Mouse (Mus musculus) neural tube, embryonic 12.5 days (tissue): Measurements from ENCODE around the gene Cntn5. TPM values are rescaled to one million over a fixed set of nuclear protein-coding genes. Genes with fewer than 3 reads are reported as not detected.
A peak's percentile ranks its signal among the peaks of the same experiment; 100 is the strongest.

Experiments
- ATAC-seq: fragments of 200-750 bp; cut with Nextera tagmentation; 2 replicates; pipeline ENCODE4 v1.8.0; 2017; ENCODE audit warnings: low read depth, mild to moderate bottlenecking, moderate TSS enrichment, moderate library complexity; ENCODE audit not compliant: low FRiP score
- H3K27ac ChIP-seq: fragments of 300-500 bp; sonication (generic); 2 replicates; pipeline ENCODE4 v1.5.1; 2016
- H3K27me3 ChIP-seq: fragments of 300-500 bp; sonication (generic); replicated peaks from 2 replicates; pipeline ENCODE4 v1.6.1; 2016; ENCODE audit warnings: mild to moderate bottlenecking
- H3K36me3 ChIP-seq: fragments of 300-500 bp; sonication (generic); 2 replicates; pipeline ENCODE4 v1.6.1; 2016; ENCODE audit warnings: mild to moderate bottlenecking
- H3K4me1 ChIP-seq: fragments of 300-500 bp; sonication (generic); 2 replicates; pipeline ENCODE4 v1.6.1; 2016
- H3K4me2 ChIP-seq: fragments of 300-500 bp; sonication (generic); replicated peaks from 2 replicates; pipeline ENCODE4 v1.6.1; 2016; ENCODE audit warnings: mild to moderate bottlenecking
- H3K4me3 ChIP-seq: fragments of 300-500 bp; sonication (generic); 2 replicates; pipeline ENCODE4 v1.5.1; 2016
- H3K9ac ChIP-seq: fragments of 300-500 bp; sonication (generic); 2 replicates; pipeline ENCODE4 v1.6.1; 2016; ENCODE audit warnings: mild to moderate bottlenecking
- H3K9me3 ChIP-seq: fragments of 300-500 bp; sonication (generic); 2 replicates; pipeline ENCODE4 v1.6.1; 2016; ENCODE audit warnings: mild to moderate bottlenecking
- whole genome bisulfite sequencing: fragments of 180-500 bp; shearing (Covaris S2); methylation state at CpG from one replicate; pipeline ENCODE4 v1.1.7; 2016; 5-methylcytosine and 5-hydroxymethylcytosine counted together
- polyA plus RNA-seq: library from polyadenylated mRNA; unstranded; fragments of >200 nt; fragmentation: Nextera tagmentation; extraction: Ambion mirVana; gene quantifications from 2 replicates; pipeline ENCODE4 v1.2.1, GENCODE M21; 2016

The Cntn5 gene
- polyA plus RNA-seq, 1 experiment from 2014 or later, result 5.2 TPM

DNA sequence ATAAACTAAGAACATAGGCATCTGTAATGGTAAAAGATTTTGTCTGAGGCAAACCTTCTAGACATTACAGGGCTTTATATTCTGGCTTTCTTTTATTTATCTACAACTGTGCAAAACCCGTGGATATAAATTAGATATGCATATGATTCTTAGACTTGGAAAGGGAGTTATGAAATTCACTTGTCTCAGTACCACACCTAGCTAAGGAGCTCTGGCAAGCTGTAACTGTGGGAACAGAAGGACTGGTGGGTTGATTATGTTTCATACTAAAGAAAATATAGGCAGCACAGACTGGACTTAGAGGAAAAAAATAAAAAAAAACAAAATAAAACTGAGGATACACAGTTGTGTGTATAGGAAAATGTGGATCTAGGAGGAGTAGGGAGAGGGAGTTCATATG, 1084.6 kb downstream of the Cntn5 start:
- H3K36me3 ChIP-seq, result no peaks in the 10 kb centered on the region
- no peak overlapping the region for H3K4me2 ChIP-seq
- no peaks in the 10 kb centered on the region for H3K4me1 ChIP-seq
- no peak overlapping the region for H3K4me3 ChIP-seq
- no peaks in the 10 kb centered on the region for H3K27me3 ChIP-seq
- 85% methylated on average over 1 of the region's 1 CpGs for WGBS
- no peaks in the 10 kb centered on the region for H3K9me3 ChIP-seq
- ATAC-seq, result no peak
- H3K27ac ChIP-seq, result no peak overlapping the region
- no peak overlapping the region for H3K9ac ChIP-seq

DNA sequence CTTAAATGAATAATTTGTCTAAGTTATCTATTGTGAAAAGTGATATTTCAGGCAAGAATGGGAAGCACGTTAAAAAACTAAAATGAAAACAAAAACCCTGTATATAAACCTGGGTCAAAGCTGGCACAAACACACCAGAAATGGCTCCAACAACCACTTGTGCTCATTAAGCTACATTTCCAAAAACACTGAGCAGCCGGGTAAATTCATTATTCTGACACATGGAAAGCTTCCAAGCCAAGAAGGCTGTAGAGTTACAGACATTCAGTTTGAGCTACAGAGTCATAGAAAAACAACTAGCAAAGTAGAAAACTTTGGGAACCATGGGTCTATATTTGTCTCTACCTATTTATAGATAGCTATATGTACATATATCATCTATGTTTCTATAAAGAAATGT, 1087.1 kb downstream of the Cntn5 start:
- no peaks in the 10 kb centered on the region for H3K9me3 ChIP-seq
- H3K4me3 ChIP-seq, result no peak overlapping the region
- H3K36me3 ChIP-seq, result no peaks in the 10 kb centered on the region
- H3K27ac ChIP-seq, result no peak overlapping the region
- no peak overlapping the region for H3K4me2 ChIP-seq
- H3K27me3 ChIP-seq, result no peaks in the 10 kb centered on the region
- no peak overlapping the region for H3K9ac ChIP-seq
- ATAC-seq, result no peak
- no peaks in the 10 kb centered on the region for H3K4me1 ChIP-seq
- whole genome bisulfite sequencing, result 84% methylated on average over 2 of the region's 2 CpGs

DNA sequence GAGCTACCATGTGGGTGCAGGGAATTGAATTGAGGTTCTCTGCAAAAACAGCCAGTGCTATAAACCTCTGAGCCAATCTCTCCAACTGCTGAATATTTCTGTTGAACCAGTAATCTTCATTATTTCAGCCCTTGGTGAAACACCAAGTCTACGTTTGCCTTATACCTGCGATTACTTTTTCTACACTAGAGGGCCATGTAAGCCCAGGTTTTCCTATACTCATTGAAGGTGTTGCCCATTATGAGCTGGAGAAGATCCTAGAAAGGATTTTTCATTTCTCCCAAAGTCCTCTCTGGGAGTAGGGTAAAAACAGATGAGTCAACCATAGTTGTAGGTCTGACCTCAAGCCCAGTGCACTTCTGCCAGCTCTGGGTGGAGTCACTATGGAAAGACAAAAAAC, 1105.0 kb downstream of the Cntn5 start:
- ATAC-seq, result no peak
- Histone ChIP-seq H3K4me1 (no peaks in the 10 kb centered on the region), H3K9ac (no peak overlapping the region), H3K27ac (no peak overlapping the region), H3K9me3 (no peaks in the 10 kb centered on the region), H3K4me2 (no peak overlapping the region), H3K27me3 (no peaks in the 10 kb centered on the region), H3K4me3 (no peak overlapping the region), H3K36me3 (no peaks in the 10 kb centered on the region)
- WGBS, result 83% methylated on average over 2 of the region's 2 CpGs

DNA sequence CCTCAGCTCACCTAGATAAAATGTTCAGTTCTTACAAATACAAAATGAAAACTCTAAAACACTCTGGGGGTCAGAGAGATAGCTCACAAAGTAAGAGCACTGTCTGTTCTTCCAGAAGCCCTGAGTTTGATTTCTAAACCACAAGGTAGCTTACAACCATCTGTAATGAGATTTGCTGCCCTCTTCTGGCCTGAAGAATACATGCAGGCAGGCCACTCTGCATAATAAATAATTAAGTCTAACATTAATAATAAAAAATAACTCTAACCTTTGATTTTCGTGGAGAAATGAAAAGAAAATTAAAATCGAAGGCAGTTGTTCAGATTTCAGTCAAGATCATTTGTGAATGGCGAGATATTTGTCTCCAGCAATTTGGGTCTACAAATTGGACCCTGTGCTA, 1120.9 kb downstream of the Cntn5 start:
- no peaks in the 10 kb centered on the region for H3K4me1 ChIP-seq
- H3K4me2 ChIP-seq, result no peak overlapping the region
- H3K36me3 ChIP-seq, result no peaks in the 10 kb centered on the region
- 0 out of 2 replicates have a peak, but pooled peaks cover 3% of the 10 kb centered on the region for H3K9me3 ChIP-seq
- WGBS, result 57% methylated on average over 3 of the region's 3 CpGs
- no peaks in the 10 kb centered on the region for H3K27me3 ChIP-seq
- no peak for ATAC-seq
- H3K27ac ChIP-seq, result no peak overlapping the region
- H3K4me3 ChIP-seq, result no peak overlapping the region
- no peak overlapping the region for H3K9ac ChIP-seq

DNA sequence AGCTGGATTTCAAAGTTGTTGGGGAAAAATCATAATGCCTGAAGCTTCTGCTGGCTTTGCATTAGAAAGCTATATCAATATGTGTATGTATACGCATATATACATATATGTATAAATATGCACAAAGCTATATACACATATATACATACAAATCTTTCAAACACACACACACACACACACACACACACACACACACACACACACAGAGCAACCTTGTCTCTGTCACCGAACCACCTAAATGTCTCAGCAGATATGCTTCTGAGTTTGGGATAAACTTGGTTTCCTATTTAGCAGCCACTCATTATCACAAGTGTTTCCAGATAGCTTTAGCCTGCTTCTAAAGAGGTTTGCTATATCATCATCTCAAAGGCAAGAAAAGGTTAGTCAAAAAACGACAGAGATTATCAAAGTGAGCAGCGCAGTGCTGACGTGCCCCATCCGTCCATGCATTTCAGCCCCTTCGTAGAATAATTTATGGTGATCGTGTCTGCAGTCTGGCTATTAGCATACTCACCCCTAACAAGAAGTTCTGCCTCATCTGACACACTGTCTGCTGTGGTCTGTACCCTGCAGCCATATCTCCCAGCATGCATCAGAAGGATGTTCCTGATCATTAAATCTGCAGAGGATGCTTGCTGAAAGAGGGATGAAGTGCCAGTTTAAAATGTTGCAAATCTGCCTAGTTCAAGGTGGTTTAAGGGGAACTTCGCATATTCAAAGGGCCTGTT, 1123.3 kb downstream of the Cntn5 start:
- 66% methylated on average over 9 of the region's 9 CpGs for WGBS
- ATAC-seq, result peak; percentile 82
- no peak overlapping the region for H3K4me2 ChIP-seq
- H3K9ac ChIP-seq, result no peak overlapping the region
- H3K9me3 ChIP-seq, result 0 out of 2 replicates have a peak, but pooled peaks cover 3% of the 10 kb centered on the region
- no peaks in the 10 kb centered on the region for H3K27me3 ChIP-seq
- H3K4me1 ChIP-seq, result no peaks in the 10 kb centered on the region
- no peaks in the 10 kb centered on the region for H3K36me3 ChIP-seq
- H3K27ac ChIP-seq, result no peak overlapping the region
- H3K4me3 ChIP-seq, result no peak overlapping the region

DNA sequence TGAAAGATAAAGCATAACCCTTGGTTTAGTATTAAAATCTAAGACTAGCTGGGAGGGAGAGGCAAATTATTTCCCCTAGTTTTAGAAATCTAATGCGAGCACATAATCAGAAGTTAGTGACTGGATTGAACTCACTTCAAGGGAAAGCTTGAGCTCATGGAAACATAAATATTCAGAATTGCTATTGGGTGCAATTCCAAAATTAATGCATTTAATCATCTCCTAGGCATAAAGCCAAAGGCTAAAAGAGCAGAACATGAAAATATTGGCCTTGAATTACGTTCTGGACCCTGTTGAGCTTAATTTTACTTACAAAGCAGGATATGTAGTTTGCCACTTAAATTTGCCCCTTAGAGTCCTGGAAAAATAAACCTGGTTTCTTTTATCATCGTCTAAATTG, 1124.9 kb downstream of the Cntn5 start:
- H3K27me3 ChIP-seq, result no peaks in the 10 kb centered on the region
- H3K4me3 ChIP-seq, result no peak overlapping the region
- no peak for ATAC-seq
- H3K4me1 ChIP-seq, result no peaks in the 10 kb centered on the region
- H3K9me3 ChIP-seq, result 0 out of 2 replicates have a peak, but pooled peaks cover 3% of the 10 kb centered on the region
- no peak overlapping the region for H3K27ac ChIP-seq
- no peaks in the 10 kb centered on the region for H3K36me3 ChIP-seq
- H3K9ac ChIP-seq, result no peak overlapping the region
- no peak overlapping the region for H3K4me2 ChIP-seq
- 79% methylated on average over 3 of the region's 3 CpGs for WGBS

DNA sequence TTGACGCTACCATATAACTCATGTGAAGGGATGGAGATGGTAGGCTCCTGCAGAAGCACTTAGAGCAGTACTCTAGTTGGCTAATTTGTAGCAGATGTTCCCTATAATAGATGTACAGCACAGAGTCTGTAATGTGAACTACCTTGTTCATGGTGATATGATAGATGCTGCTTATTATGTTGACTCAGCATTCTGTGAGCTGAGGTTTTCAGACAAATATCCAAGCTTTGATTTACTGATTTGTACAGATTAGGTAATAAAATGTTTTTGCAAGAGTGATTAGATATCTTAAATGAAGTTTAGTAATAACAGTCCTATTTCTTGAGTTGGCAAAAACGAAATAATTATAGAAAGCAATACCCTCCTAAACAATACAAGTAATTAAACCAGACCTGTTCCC, 1133.8 kb downstream of the Cntn5 start:
- 73% methylated on average over 2 of the region's 2 CpGs for WGBS
- Histone ChIP-seq H3K4me1 (no peaks in the 10 kb centered on the region), H3K27me3 (no peaks in the 10 kb centered on the region), H3K27ac (no peak overlapping the region), H3K4me2 (no peak overlapping the region), H3K9me3 (no peaks in the 10 kb centered on the region), H3K36me3 (no peaks in the 10 kb centered on the region), H3K4me3 (no peak overlapping the region), H3K9ac (no peak overlapping the region)
- ATAC-seq, result no peak

DNA sequence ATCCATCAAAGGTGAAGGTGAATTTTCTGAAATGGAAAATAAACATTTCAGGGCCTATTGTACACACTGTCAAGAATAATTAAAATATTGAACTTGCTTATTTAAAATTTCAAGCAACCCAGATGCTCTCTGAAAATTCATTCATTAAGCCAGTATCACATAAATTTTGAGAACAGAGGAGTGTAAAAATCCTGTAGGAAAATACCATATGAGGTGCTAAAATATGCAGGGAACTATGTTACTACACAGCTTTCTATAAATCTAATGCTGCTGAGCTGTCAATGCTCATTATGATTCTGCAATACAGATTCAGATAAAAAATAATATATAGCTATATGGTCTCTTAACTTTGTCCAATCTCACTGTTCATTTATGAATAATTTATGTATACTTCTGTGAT, 1134.9 kb downstream of the Cntn5 start:
- H3K36me3 ChIP-seq, result no peaks in the 10 kb centered on the region
- peak; percentile 48; the same call in 1 of the 2 replicates for ATAC-seq
- no peaks in the 10 kb centered on the region for H3K9me3 ChIP-seq
- no peak overlapping the region for H3K27ac ChIP-seq
- H3K27me3 ChIP-seq, result no peaks in the 10 kb centered on the region
- no peak overlapping the region for H3K4me2 ChIP-seq
- no peak overlapping the region for H3K4me3 ChIP-seq
- no peak overlapping the region for H3K9ac ChIP-seq
- H3K4me1 ChIP-seq, result no peaks in the 10 kb centered on the region

DNA sequence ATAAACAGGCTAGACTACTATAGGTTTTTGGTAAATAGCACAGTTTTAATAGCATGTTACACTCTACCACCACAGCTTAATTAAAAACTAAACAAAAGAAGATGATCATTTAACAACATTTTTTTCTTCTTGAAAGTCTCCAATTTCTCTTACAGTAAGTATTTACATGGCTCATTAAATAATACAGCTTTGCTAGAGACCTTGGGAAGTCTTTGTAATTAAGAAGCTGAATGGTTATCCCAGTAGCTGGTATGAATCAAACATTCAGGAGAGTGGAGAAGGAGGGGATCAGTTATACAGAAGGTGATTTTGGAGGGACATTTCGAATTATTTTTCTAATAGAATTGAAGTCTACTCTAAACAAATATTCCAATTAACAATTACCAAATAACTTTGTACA, 1186.4 kb downstream of the Cntn5 start:
- Histone ChIP-seq H3K36me3 (no peaks in the 10 kb centered on the region), H3K27ac (no peak overlapping the region), H3K4me2 (no peak overlapping the region), H3K27me3 (no peaks in the 10 kb centered on the region), H3K4me1 (no peaks in the 10 kb centered on the region), H3K9ac (no peak overlapping the region), H3K9me3 (no peaks in the 10 kb centered on the region), H3K4me3 (no peak overlapping the region)
- 83% methylated on average over 1 of the region's 1 CpGs for WGBS
- ATAC-seq, result no peak

DNA sequence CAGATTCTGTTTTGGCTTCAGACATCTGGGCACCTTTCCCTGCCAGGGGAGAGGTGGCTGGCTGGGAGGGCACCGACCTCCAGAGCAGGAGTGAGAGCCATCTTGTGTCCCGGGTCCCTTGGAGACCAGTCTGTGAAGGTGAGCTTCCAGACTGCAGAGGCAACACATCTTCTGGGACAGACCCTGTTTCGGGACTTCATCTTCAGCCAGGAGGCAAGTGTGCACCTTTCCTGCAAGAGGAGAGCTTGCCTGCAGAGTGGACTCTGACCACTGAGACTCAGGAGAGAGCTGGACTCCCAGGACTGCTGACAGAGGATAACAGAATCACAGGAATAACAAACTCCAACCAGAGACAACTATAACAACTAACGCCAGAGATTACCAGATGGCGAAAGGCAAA, 1195.9 kb downstream of the Cntn5 start:
- Histone ChIP-seq H3K4me1 (no peaks in the 10 kb centered on the region), H3K4me3 (no peak overlapping the region), H3K9me3 (no peaks in the 10 kb centered on the region), H3K9ac (no peak overlapping the region), H3K36me3 (no peaks in the 10 kb centered on the region), H3K27ac (no peak overlapping the region), H3K27me3 (no peaks in the 10 kb centered on the region), H3K4me2 (no peak overlapping the region)
- ATAC-seq, result no peak
- 93% methylated on average over 5 of the region's 5 CpGs for WGBS

DNA sequence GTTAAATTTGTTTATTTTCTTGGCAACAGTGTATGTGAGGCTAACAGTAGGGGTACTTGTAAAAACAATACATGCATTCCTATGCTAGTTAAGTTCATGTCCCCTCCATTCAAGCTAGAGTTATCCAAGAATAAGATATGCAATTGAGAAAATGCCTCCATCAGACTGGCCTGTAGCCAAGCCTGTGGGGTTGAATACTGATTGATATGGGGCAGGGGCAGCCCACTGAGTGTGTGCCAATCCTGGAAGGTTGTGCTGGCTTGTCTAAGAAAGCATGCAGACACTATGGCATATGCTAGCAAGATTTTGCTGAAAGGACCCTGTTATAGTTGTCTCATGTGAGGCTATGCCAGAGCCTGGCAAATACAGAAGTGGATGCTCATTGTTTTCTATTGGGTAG, 1196.8 kb downstream of the Cntn5 start:
- Histone ChIP-seq H3K4me1 (no peaks in the 10 kb centered on the region), H3K27ac (no peak overlapping the region), H3K4me3 (no peak overlapping the region), H3K36me3 (no peaks in the 10 kb centered on the region), H3K9ac (no peak overlapping the region), H3K27me3 (no peaks in the 10 kb centered on the region), H3K9me3 (no peaks in the 10 kb centered on the region), H3K4me2 (no peak overlapping the region)
- 0 out of 2 replicates have a peak, but pooled peaks have one; percentile 37 for ATAC-seq

DNA sequence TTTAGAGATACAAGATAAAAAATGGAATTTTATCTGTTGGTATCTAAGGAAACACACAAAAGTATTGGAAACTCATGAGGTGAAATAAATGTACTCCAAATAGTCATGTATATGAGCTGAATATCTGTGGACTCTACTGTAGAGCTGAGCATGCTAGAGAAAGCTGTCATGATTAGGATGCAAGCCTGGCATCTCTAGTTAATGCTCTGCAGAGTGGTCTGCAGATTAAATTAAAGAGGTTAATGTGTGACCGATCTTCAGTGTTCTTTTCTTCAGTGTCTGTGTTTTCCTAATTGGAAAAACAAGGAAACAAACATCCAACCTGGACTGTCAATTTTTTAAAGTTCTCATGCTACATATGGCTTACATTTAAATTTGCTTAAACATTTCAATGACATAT, 1199.4 kb downstream of the Cntn5 start:
- no peak overlapping the region for H3K27ac ChIP-seq
- H3K36me3 ChIP-seq, result no peaks in the 10 kb centered on the region
- no peaks in the 10 kb centered on the region for H3K4me1 ChIP-seq
- no peaks in the 10 kb centered on the region for H3K9me3 ChIP-seq
- no peaks in the 10 kb centered on the region for H3K27me3 ChIP-seq
- H3K4me2 ChIP-seq, result no peak overlapping the region
- no peak overlapping the region for H3K4me3 ChIP-seq
- no peak for ATAC-seq
- 96% methylated on average over 1 of the region's 1 CpGs for WGBS
- no peak overlapping the region for H3K9ac ChIP-seq

DNA sequence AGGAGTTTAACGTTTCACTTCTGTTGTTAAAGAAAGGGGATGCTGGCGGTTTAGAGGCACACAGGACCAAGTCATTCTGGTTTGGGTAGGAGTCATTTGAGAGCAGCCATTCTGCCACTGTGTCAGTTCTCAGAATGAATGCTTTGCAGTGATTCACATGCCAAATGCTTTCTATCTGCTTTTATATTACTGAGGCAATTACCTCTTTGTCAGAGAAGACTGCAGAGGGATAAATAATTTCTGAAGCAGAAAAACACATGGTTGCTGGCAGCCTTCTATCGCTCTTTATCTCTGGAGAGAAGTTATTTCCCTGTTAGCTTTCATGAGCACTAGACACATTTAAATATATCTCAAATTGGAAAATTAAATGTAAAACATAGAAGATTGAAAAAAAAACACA, 1207.9 kb downstream of the Cntn5 start:
- H3K9ac ChIP-seq, result no peak overlapping the region
- no peak overlapping the region for H3K4me3 ChIP-seq

More for the DNA sequence above, 1207.9 kb downstream of the Cntn5 start:
- Histone ChIP-seq H3K36me3 (no peaks in the 10 kb centered on the region), H3K27ac (no peak overlapping the region), H3K9me3 (no peaks in the 10 kb centered on the region), H3K4me2 (no peak overlapping the region), H3K4me1 (no peaks in the 10 kb centered on the region), H3K27me3 (no peaks in the 10 kb centered on the region)
- ATAC-seq, result no peak
- WGBS, result 52% methylated on average over 3 of the region's 3 CpGs
